Mouse (Mus musculus): ENCODE measurements around the gene F2rl2.
A peak's percentile ranks its signal among the peaks of the same experiment; 100 is the strongest.

The F2rl2 gene

GRCm38 (mm10) chr13:95696654-95697163 is at the start of gene F2rl2:
TSS of gene F2rl2 (plus strand) at chr13:95696853.
- DNase-seq (ENCODE audit: low read depth), result peak; percentile 51

DNA sequence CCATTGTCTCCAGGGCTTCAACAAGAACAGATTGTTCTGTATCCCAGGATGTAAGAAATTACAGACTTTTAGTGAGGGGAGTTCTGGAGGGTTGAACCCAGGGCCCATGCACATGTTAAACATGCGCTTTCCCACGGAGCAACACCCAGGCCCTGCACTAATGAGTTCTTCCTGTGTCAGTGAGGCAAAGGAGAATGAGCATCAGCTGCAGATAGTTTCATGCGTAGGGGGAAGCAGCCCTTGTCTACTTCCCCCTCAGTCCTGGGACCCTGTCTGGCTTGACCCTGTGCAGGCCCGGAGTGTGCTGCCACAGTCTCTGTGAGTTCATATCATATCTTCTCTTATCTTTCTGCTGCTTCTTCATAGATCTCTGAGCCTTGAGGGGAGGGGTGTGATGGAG is 49.4 kb upstream of the F2rl2 start:
- DNase-seq (ENCODE audit: low read depth), result no peak

GRCm38 (mm10) chr13:95649941-95650340 is 46.7 kb upstream of the F2rl2 start:
- DNase-seq (ENCODE audit: low read depth), result no peak

GRCm38 (mm10) chr13:95651870-95652668 is 44.6 kb upstream of the F2rl2 start:
- peak; percentile 6 for DNase-seq (ENCODE audit: low read depth)

- DNase-seq (ENCODE audit: low read depth), result no peak
Measured at GRCm38 (mm10) chr13:95653696-95654095, 43.0 kb upstream of the F2rl2 start.

DNA sequence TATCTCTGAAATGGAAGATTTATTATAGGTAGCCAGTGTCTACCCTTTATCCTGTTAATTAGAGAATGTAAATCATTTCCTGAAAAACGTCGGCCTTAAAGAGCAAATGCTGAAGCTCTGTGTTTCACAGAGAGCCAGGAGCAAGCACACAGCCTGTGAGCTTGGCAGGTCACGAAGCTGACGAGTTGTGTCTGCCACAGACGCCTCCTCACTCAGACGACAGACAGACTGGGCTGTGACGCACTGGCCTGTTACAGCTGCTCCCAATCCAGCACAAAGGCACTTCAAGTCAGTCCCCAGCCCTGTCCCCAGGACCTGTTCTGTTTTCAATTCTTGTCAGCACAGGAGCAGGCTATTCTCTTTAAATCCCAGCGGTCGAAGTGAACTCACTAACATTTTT is 41.4 kb upstream of the F2rl2 start:
- DNase-seq (ENCODE audit: low read depth), result no peak

DNA sequence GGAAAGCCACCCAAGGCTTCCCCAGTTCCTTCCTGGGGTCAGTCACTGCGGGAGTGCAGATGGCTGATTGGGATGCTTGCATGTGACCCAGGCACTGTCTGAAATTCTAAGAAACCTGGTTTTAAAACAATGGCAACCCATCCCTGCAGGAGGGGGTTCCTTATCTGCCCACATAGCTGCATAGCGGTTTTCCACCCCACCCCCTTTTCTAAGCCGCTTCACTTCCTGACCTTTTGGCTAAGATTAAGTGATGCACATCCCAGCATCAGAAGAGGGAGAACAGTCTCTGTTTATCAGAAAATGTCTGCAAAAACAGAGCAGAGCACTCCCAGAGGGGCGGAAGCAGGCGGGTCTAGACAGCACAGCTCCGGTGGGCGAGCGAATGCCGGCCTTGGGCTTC is 39.5 kb upstream of the F2rl2 start:
- DNase-seq (ENCODE audit: low read depth), result no peak

DNA sequence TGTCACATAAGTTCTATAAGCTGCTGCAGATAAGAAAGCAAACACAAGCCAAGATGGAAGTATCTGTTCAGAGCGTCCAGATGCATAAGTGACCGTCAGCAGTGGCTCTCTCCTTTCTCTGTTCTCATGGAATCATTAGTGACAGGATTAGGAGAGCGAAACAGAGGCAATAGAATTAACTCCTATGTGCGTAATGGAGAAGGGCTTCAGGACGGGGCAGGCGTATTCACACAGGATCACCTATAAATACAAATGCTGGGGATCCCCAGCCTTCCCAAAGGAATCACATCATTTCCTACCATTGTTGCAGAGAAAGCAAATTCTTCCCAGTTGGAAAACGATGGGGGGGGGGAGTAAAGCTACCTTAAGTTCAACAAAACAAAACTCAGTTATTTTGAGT is 37.2 kb upstream of the F2rl2 start:
- DNase-seq (ENCODE audit: low read depth), result no peak

GRCm38 (mm10) chr13:95663834-95664233 is 32.8 kb upstream of the F2rl2 start:
- DNase-seq (ENCODE audit: low read depth), result no peak

DNA sequence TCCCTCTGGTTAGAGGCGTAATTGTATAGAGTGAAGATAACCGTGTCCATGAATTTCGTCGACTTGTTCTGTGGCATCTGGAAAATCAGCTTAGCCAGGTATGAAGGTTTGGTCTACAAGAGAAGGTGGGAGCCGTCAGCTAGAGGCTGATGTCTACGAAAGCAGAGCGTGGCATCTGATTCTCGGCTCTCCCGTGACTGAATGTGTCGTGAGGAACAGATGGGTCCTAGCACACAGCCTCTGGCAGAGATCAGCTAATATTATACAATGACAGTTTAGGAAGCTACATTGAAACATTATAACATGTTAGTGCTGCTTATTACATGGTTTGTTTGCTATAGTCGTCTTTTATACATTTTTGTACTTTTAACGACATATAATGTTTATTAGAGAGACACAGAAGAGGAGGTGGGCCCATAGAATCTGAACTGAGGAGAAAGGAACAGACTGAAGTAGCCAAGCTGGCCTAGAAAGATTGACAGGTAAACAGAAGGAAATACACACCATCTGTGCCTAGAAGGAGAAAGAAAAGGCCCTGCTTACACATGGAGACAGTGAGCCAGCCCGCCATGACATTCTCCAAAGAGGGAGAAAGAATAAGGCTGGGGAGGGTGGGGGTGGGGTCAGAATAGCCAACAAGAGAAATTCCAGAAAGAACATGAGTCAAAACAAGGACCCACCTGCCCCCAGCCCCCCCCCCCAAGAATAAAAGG is 30.9 kb upstream of the F2rl2 start:
- DNase-seq (ENCODE audit: low read depth), result no peak

DNA sequence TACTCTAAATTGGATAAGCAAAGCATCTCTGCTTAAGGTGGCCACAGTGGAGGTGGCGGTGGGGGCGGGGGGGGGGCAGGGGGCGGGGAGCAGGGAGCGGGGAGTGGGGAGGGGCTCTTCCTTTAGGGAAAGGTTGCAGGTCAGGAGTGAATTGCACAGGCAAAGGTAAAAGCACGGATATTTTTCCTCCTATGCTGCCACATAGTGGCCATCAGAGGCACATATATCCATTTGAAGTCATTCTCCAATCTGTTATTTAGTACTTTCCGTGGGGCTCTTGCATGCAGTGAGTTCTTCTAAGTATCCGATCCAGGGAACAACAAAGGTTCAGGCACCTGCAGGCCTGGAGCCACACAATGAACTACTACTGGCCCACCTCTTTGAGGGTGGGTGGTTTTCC is 29.4 kb upstream of the F2rl2 start:
- no peak for DNase-seq (ENCODE audit: low read depth)

DNA sequence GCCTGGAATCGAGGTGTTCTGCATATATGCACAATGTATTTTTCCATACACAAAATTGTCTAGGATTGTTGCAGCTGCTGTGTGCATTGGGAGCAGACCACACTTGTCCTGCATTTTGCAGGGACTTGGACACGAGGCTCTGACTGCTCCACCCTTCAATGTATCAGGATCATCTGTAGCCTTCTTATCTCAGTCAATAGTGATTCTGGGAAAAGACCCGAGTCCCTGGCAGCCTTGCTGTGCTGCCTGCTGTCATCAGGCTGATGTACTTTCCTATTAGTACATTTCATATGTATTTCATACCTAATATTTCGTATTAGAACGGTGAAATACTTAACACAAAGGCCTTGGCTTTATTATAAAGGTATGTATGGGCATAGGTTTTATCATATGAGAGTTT is 26.1 kb upstream of the F2rl2 start:
- DNase-seq (ENCODE audit: low read depth), result no peak

GRCm38 (mm10) chr13:95671108-95671897 is 25.4 kb upstream of the F2rl2 start:
- no peak for DNase-seq (ENCODE audit: low read depth)

DNA sequence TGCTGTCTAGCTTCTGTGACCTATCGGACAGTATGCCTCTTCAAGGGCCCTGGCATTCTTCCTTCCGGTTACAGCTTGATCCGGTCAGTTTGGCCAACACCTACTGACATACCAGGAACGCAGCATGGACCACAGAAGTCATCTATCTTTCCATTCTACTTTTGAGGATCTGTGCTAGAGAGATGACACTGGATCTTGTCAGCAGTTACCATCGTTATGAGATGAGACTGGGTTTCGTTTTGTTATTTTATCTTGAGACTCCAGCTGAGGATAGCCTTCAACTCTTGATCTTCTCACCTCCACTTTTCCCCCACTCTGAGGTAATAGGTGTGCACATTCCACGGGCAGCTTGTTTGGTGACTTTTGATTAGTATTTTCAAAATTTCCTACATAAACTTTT is 24.3 kb upstream of the F2rl2 start:
- DNase-seq (ENCODE audit: low read depth), result no peak

DNA sequence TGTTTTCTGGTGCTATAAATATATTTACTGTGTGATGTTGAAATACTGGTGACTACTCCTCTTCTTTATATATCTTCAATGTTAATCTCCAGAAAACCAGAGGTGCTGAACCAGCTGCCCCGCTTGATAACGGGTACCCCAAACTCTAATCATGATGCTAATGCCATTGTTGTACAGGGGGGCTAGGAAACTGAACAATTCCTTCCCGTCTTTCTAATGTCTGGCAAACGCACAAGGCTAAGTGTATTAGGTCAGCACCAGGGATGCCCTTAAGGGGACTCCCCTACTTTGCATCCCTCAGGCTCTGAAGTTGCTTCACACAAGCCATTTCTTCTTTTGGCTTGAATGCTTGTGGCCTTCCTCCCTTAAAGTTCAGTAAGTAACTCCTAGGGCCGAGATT is 17.6 kb upstream of the F2rl2 start:
- no peak for DNase-seq (ENCODE audit: low read depth)

- DNase-seq (ENCODE audit: low read depth), result no peak
Measured at GRCm38 (mm10) chr13:95679491-95679941, 17.1 kb upstream of the F2rl2 start.

GRCm38 (mm10) chr13:95684656-95685244 is 11.9 kb upstream of the F2rl2 start:
- DNase-seq (ENCODE audit: low read depth), result peak; percentile 36

- peak; percentile 67 for DNase-seq (ENCODE audit: low read depth)
Measured at GRCm38 (mm10) chr13:95685736-95686135, 10.9 kb upstream of the F2rl2 start.

DNA sequence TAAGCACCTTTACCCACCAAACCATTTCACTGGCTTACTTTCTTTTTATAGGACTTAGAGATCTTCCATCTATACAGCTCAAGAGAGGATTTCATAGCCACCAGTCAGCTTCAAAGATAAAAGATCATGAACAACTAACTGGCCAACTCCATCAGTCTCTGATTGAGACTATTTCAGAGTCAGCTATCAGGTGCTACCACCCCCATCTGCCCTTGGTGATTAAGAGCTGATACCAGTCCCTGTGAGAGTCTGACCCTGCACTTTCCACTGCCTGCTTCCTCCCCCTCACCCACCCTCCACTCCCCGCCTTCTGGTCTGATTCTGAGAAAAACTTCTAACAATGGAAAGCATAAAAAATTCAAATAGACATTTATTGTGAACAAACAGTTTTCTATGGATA is 8.1 kb upstream of the F2rl2 start:
- no peak for DNase-seq (ENCODE audit: low read depth)

- no peak for DNase-seq (ENCODE audit: low read depth)
Measured at GRCm38 (mm10) chr13:95692201-95692600, 4.5 kb upstream of the F2rl2 start.

DNA sequence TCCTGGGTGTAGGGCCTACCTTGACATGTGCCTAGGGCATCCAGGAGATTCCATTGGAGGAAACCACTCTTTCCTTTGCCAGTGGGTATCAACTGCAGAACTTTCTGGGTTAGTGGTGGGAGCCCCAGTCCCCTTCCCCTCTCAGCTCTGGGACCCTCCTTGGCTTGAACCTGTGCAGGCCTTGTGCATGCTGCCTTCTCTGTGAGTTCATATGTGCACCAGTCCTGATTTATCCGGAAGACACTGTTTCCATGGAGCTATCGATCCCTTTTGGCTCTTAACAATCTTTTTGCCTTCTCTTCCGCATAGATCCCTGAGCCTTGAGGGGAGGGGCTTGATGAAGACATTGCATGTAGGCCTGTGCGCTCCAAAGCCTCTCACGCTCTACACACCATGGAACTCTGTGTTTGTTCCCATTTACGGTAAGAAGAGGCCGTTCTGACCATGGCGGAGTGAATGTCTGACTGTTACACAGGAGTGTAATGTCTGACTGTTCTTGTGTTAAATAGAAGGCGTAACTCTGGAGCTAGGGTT is 466 bp upstream of the F2rl2 start:
- no peak for DNase-seq (ENCODE audit: low read depth)

DNA sequence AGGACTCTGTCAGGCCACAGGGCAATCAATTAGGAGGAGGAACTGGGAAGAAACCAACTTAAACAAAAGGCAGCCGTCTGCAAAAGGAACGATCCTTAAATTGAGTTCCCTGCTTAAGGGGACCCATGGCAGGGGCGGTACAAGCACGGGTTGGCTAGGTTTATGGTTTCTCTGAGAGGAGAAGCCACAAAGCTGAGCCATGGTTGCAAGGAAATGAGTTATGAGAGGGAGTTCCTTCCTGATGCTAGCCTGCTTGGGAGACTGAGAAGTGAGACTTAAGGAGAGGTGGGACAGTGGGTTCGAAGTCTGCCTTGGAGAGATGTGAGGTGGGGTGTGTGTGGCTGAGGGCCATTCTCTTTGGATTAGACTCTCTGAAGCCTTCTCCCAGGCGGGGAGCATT is 1.2 kb downstream of the F2rl2 start:
- no peak for DNase-seq (ENCODE audit: low read depth)

Measured in naive thymus-derived CD4-positive, alpha-beta T cell, adult 2 months (primary cell).